Comparison of ENCODE assay signal across 24 mouse cellular contexts in the genomic region with DNA sequence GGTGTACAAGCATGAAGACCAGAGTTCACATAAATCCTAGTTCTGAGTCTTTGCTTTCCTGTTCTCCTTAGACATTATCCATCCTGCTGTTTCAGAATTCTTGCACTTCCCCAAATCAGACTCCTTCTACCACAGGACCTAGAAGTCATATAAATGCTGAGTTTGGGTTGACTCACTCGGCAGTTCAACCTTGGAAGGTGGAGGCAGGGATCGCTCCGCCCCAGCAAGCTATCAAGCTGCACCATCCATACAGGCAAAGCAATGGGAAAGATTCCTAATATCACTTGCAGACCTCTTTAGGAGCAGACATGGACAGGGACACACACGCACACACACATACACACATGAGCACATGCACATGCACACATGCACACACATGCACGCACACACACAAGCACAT.
DNase-seq lines count a peak whose midpoint lies in the region; ATAC-seq lines count a peak whose summit lies in the region.
"Had no signal": no experiment of that assay in that cellular context is flagged by ENCODE, and none has a peak within 500 bp of the region (broad histone marks: within the 10 kb centered on the region; RNA-seq: fewer than 3 reads in every experiment).

No protein-coding gene starts in this region.

- H3K27ac ChIP-seq in liver, embryonic 11.5 days (ENCODE audit: low read depth, low read length) = no peak overlapping the region
- H3K27ac ChIP-seq: forebrain, embryonic 10.5 days; forebrain, embryonic 13.5 days; hindbrain, embryonic 10.5 days; hindbrain, embryonic 13.5 days; intestine, embryonic 15.5 days had no signal

- no peaks in the 10 kb centered on the region for H3K27me3 ChIP-seq in liver, embryonic 11.5 days (replicated peaks; ENCODE audit: control insufficient read depth, insufficient read depth, low read length)
- H3K27me3 ChIP-seq: CH12.LX; forebrain, embryonic 13.5 days; hindbrain, embryonic 13.5 days; intestine, embryonic 15.5 days had no signal

- 90% methylated on average over 5 of the region's 5 CpGs for WGBS in liver, embryonic 11.5 days

- no peaks in the 10 kb centered on the region for H3K4me1 ChIP-seq in liver, embryonic 11.5 days (replicated peaks; ENCODE audit: control insufficient read depth, insufficient read depth, low read length)
- H3K4me1 ChIP-seq: forebrain, embryonic 10.5 days; hindbrain, embryonic 10.5 days; hindbrain, embryonic 13.5 days; intestine, embryonic 15.5 days had no signal

- no peak for ATAC-seq in liver, embryonic 11.5 days (replicated peaks; ENCODE audit: low FRiP score)
- ATAC-seq: forebrain, embryonic 13.5 days; forebrain, embryonic 16.5 days; hindbrain, embryonic 16.5 days; intestine, embryonic 15.5 days; Patski had no signal

- no peak overlapping the region for H3K9ac ChIP-seq in liver, embryonic 11.5 days (ENCODE audit: low read depth, low read length)
- H3K9ac ChIP-seq: forebrain, embryonic 13.5 days; hindbrain, embryonic 13.5 days; intestine, embryonic 15.5 days had no signal

- no peak overlapping the region for H3K4me2 ChIP-seq in liver, embryonic 11.5 days
- H3K4me2 ChIP-seq: forebrain, embryonic 13.5 days; heart, embryonic 11.5 days; hindbrain, embryonic 13.5 days; intestine, embryonic 15.5 days had no signal

- no peaks in the 10 kb centered on the region for H3K9me3 ChIP-seq in liver, embryonic 11.5 days (ENCODE audit: control insufficient read depth, low read length)
- H3K9me3 ChIP-seq: forebrain, embryonic 10.5 days; forebrain, embryonic 13.5 days; hindbrain, embryonic 10.5 days; hindbrain, embryonic 13.5 days; intestine, embryonic 15.5 days had no signal

- H3K36me3 ChIP-seq in liver, embryonic 11.5 days (ENCODE audit: control insufficient read depth, insufficient read depth, low read length) = no peaks in the 10 kb centered on the region
- H3K36me3 ChIP-seq: forebrain, embryonic 10.5 days; G1E; hindbrain, embryonic 10.5 days; hindbrain, embryonic 13.5 days; intestine, embryonic 15.5 days had no signal

- DNase-seq in heart, adult 11 months = peak; percentile 78
- DNase-seq in heart, postnatal 4 days = no peak
- DNase-seq in adrenal gland, adult 8-10 months = peak; percentile 17
- peak; percentile 47 for DNase-seq in adrenal gland, postnatal 25 days
- no peak for DNase-seq in cerebellum, adult 18-20 months
- DNase-seq in liver, embryonic 11.5 days (ENCODE audit: low spot score) = no peak
- DNase-seq: B cell, adult 2 months; cerebellum, adult 11-12 months; cerebellum, adult 9-10 months; cerebellum, postnatal 14 days; gastrocnemius, postnatal 10 days; gastrocnemius, postnatal 36 days; kidney, adult 11 months had no signal

- H3K4me3 ChIP-seq in liver, embryonic 11.5 days (ENCODE audit: low read depth, low read length) = no peak overlapping the region
- H3K4me3 ChIP-seq: forebrain, embryonic 10.5 days; forebrain, embryonic 13.5 days; hindbrain, embryonic 10.5 days; hindbrain, embryonic 13.5 days; intestine, embryonic 15.5 days had no signal

Comparison
In these comparisons a context has a peak if more than half of its experiments do, and no peak if none do; other contexts are left out.
1. DNase-seq: peak in heart, adult 11 months (single experiment), adrenal gland, adult 8-10 months (single experiment) and adrenal gland, postnatal 25 days (single experiment); none in heart, postnatal 4 days (single experiment), cerebellum, adult 18-20 months (0 of 2) and liver, embryonic 11.5 days (single experiment).